Mouse (Mus musculus): ENCODE results near the gene Ripply1.

DNA sequence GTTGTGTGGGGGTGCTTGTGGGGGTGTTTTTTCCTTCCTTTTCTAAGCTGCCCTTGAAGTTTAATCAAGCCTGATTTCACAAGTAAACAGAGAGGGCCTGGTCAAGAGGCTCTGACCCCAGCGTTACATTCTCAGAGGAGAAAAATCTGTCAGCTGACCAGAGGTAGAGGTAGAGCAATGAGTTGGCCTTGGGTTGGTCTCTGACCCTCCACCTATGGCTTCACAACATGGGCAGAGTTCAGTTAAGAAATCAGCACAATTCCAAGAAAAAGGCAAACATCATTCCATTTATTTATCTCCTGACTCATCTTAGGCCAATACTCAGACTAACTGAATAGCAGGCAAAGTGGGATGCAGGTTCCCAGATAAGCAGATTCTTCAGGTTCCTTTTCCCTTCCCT, 3.3 kb downstream of the Ripply1 start:
- TF ChIP-seq CTCF (IDR thresholded peaks at IDR 0.05; ENCODE audit: control insufficient read depth, insufficient read depth, insufficient replicate concordance, low read depth, low read length): no peak
- no peak for TF ChIP-seq POLR2A (IDR thresholded peaks at IDR 0.05; ENCODE audit: control insufficient read depth, low read depth, low read length)

Measured in testis, adult 2 months (tissue).